18 mouse cellular contexts compared by ENCODE assay signal in genomic region chr4:139899960-139900359, GRCm38 (mm10).
"Had no signal": no experiment of that assay in that cellular context is flagged by ENCODE, and none has a peak within 500 bp of the region (broad histone marks: within the 10 kb centered on the region; RNA-seq: fewer than 3 reads in every experiment).

No protein-coding gene starts in this region.

- H3K4me3 ChIP-seq: midbrain, embryonic 10.5 days; midbrain, embryonic 12.5 days; myocyte; neural tube, embryonic 13.5 days; neural tube, embryonic 15.5 days had no signal

- H3K27ac ChIP-seq: liver, embryonic 14.5 days; midbrain, embryonic 10.5 days; midbrain, embryonic 12.5 days; neural tube, embryonic 13.5 days; neural tube, embryonic 15.5 days had no signal

- H3K9ac ChIP-seq: liver, embryonic 14.5 days; lung, embryonic 14.5 days; midbrain, embryonic 12.5 days; neural tube, embryonic 13.5 days; neural tube, embryonic 15.5 days had no signal

- H3K9me3 ChIP-seq: midbrain, embryonic 10.5 days; neural tube, embryonic 15.5 days had no signal

- ATAC-seq: midbrain, embryonic 16.5 days had no signal

- H3K36me3 ChIP-seq: midbrain, embryonic 10.5 days; midbrain, embryonic 12.5 days; neural tube, embryonic 13.5 days; neural tube, embryonic 15.5 days had no signal

- DNase-seq: lung, adult 18-20 months; lung, embryonic 14.5 days; lung, postnatal 10 days; lung, postnatal 4 days; right cerebral cortex, adult 18-20 months; right cerebral cortex, postnatal 25 days; right cerebral cortex, postnatal 4 days; spleen, adult 18-20 months; thymus, adult 18-20 months; thymus, postnatal 14 days; thymus, postnatal 36 days had no signal

- H3K27me3 ChIP-seq: midbrain, embryonic 12.5 days; neural tube, embryonic 13.5 days; neural tube, embryonic 15.5 days had no signal

- H3K4me2 ChIP-seq: lung, embryonic 14.5 days; midbrain, embryonic 12.5 days; neural tube, embryonic 13.5 days; neural tube, embryonic 15.5 days had no signal
